Mouse (Mus musculus): Measurements from ENCODE around the gene Fap. TPM values are rescaled to one million over a fixed set of nuclear protein-coding genes. Genes with fewer than 3 reads are reported as not detected.

The Fap gene
- total and polyA plus RNA-seq, 2 experiments from 2014 or later, result 0.86 to 3.3 TPM

DNA sequence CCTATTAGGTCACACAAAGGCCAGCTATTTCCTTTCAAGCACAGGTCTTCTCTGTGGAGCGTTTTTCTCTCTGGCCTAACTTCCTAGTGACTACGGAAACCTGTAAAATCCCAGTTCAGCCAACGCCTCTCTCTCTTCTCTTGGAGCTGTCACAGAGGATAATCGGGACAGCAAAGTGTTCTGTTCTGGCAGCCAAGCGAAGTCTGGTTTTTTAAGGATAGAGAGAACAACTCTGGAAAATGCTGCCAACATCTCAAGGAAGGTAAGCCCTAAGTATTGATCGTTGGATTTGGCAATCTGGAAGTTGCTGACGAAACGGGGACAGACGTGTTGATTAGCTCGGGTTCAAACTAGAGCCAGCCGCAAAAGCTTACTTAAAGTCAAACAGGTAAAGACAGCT lies 118.9 kb downstream of the Fap start:
- WGBS, result 73% methylated on average over 11 of the region's 11 CpGs
- no peak for DNase-seq
- no peak overlapping the region for H3K9ac ChIP-seq
- ATAC-seq, result no peak
- no peak overlapping the region for H3K4me3 ChIP-seq (ENCODE audit: low read depth, low read length)
- peaks cover 5% of the 10 kb centered on the region; the same call in 1 of the 2 replicates for H3K4me1 ChIP-seq (ENCODE audit: insufficient read depth)
- H3K36me3 ChIP-seq (ENCODE audit: insufficient read depth), result no peaks in the 10 kb centered on the region
- no peak overlapping the region for H3K4me2 ChIP-seq (ENCODE audit: low read depth)
- no peak overlapping the region for H3K27ac ChIP-seq (ENCODE audit: low read depth, low read length)
- TF ChIP-seq CTCF (IDR thresholded peaks at IDR 0.05; ENCODE audit: low read depth), result no peak
- H3K9me3 ChIP-seq (ENCODE audit: low read length), result no peaks in the 10 kb centered on the region
- no peaks in the 10 kb centered on the region for H3K27me3 ChIP-seq (ENCODE audit: insufficient read depth, low read length)

DNA sequence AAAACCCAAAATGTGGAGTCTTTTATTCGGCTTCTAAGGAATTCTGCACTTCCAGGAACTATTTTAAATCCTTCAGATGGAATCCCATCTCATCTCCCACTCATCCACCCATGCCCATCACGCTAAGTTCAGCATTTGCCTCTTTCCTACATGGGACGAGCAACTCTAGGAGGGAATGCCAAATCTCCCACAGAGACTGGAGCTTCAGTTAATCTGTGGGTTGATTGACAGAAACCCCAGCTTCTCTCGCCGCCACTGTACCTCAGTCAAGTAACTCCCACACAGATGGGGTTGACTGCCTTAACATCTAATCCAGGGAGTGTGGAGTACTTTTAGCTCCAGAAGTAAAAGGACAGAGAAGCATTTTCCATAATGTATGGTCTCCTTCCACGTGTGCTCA lies 119.8 kb downstream of the Fap start:
- no peaks in the 10 kb centered on the region for H3K36me3 ChIP-seq (ENCODE audit: insufficient read depth)
- no peak for ATAC-seq
- H3K27me3 ChIP-seq (ENCODE audit: insufficient read depth, low read length), result no peaks in the 10 kb centered on the region
- H3K9ac ChIP-seq, result no peak overlapping the region
- no peak overlapping the region for H3K4me2 ChIP-seq (ENCODE audit: low read depth)
- TF ChIP-seq CTCF (IDR thresholded peaks at IDR 0.05; ENCODE audit: low read depth), result no peak
- no peaks in the 10 kb centered on the region for H3K9me3 ChIP-seq (ENCODE audit: low read length)
- WGBS, result 75% methylated on average over 6 of the region's 6 CpGs
- H3K4me1 ChIP-seq (ENCODE audit: insufficient read depth), result peaks cover 1% of the 10 kb centered on the region; the same call in 1 of the 2 replicates
- no peak overlapping the region for H3K4me3 ChIP-seq (ENCODE audit: low read depth, low read length)
- no peak overlapping the region for H3K27ac ChIP-seq (ENCODE audit: low read depth, low read length)
- no peak for DNase-seq

Other genes starting within 250 kb of the Fap start
- 1.9 and 2.1 TPM in 2 replicates for gene Dpp4, start 161.8 kb downstream of the Fap start, total RNA-seq (2014; rRNA removed)
- 1.6 and 1.8 TPM in 2 replicates for gene Dpp4, start 161.8 kb downstream of the Fap start, polyA plus RNA-seq (2015; fragmentation: Nextera tagmentation; extraction: Ambion mirVana)
- 1.0 and 1.2 TPM in 2 replicates for gene Gcg, start 90.4 kb downstream of the Fap start, total RNA-seq (2014; rRNA removed)
- gene Gcg, start 90.4 kb downstream of the Fap start, polyA plus RNA-seq (2015; fragmentation: Nextera tagmentation; extraction: Ambion mirVana), result 0.33 and 1.3 TPM in 2 replicates
- gene Ifih1, start 72.2 kb upstream of the Fap start, total RNA-seq (2014; rRNA removed), result 1.5 and 2.9 TPM in 2 replicates
- 1.4 and 1.7 TPM in 2 replicates for gene Ifih1, start 72.2 kb upstream of the Fap start, polyA plus RNA-seq (2015; fragmentation: Nextera tagmentation; extraction: Ambion mirVana)
- 0.85 and 1.5 TPM in 2 replicates for gene Gca, start 90.2 kb upstream of the Fap start, total RNA-seq (2014; rRNA removed)
- gene Gca, start 90.2 kb upstream of the Fap start, polyA plus RNA-seq (2015; fragmentation: Nextera tagmentation; extraction: Ambion mirVana), result 2.2 and 4.2 TPM in 2 replicates

All from forebrain, postnatal 0 days (tissue).